Mouse (Mus musculus) heart, adult 8-10 months (tissue): ENCODE data around the gene Misp. TPM values are rescaled to one million over a fixed set of nuclear protein-coding genes. Genes with fewer than 3 reads are reported as not detected.

Source experiments
- DNase-seq: peaks from one replicate; pipeline ENCODE4 v3.0.0; 2022; ENCODE audit warnings: low spot score
- total RNA-seq, 4 experiments: library from RNA; stranded (reverse); gene quantifications; 2 replicates each; pipeline ENCODE4 v1.2.4; 2022

The Misp gene
- total RNA-seq, 4 experiments from 2014 or later = 0.31 to 0.75 (median 0.60) TPM; not detected in 1

DNA sequence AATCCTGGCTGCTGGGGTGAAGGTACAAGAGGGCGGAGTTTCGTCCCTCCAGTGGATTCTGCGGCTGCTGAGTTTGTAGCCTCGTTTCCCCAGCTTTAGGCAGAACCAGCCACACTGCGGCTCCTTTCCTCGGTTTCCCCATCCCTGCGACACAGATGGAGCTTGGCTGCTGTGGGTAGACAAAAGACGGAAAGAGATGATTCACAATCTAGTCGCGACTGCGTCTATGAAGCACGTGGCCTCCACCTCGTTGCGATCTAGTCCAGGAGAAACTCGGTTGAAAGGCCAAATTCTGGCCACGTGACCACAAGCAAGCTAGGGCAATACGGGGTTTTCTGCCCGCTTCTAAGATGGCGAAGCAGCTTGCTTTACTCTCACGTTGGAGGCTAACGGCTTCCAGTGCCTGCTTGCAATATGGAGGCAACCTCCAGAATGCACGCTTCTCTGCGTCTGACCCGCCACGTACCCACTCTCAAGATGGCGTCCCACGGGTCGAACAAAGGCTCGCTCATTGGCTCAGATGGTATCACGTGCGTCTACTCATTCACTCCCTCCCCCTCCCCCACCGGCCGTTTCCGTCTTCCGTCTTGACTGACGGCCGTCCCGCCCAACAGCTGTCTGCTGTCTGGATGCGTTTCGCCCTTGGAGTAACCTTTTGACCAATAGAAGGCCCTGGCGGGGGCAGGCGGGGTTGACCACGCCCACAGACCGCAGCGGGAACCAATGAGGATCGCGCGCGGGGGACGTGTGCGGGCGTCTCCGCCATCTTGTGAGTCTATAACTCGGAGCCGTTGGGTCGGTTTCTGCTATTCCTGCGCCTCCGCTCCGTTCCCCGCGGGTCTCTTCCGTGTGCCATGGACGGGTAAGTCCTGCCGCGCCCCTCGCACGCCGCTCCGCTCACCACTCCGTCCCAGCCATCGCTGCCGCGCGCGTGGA lies 33.3 kb downstream of the Misp start, which contains the start of gene Ptbp1:
Gene Ptbp1, plus strand, starts transcription at position 568 of the 936 bp plus-strand sequence.
- DNase-seq = peak; percentile 98

DNA sequence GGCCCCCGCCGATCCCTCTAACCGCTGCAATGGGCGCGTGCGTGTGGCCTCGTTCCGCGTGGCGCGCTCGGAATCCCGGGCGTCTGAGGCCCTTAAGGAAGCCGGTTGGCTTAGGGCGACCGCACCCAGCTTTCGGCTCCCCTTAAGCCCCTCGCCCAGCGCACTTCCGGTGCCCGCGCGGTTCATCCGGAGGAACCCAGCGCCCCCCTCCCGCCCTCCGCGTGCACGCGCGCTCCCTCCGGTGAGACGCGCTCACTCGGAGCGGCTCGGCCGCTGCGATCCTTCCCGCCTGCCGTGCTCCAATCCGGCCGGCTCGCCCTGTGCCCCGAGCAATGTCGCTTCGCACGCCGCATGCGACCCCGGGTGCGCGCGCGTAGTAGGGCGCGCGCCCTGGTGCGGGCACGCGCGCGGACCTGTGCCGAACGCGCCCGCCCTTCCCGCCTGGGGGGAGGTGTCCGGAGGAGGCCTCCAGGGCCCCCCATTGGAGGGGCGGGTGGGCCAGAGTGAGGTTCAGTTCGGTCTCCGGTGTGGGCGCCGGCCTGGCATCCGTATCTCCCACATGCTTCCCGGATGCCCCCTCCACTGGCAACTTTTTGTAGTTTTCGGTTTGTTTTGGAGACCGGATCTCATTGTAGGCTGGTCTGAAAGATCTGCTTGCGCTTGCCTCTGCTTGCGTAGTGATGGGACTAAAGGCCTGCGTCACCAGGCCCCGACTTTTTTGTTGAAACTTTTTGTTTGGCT lies 34.2 kb downstream of the Misp start:
- no peak for DNase-seq

GRCm38 (mm10) chr10:79855558-79856184 lies 34.9 kb downstream of the Misp start:
- DNase-seq = no peak

DNA sequence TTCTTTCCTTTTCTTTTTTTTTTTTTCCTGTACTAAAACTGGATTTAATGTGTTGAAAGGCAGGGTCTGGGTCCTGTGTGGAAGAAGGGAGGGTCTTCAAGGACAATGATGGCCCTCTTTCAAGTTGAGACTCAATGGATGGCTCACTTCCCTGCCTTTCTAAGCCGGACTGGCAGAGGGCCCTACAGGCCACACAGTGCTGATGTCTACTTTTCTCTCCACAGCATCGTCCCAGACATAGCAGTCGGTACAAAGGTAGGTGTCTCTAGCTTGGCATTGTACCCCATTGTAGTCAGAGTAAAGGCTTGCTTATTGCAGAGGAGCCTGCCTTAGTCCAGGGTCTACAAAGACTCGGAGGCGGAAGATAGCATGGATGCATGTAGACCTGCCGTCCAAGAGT lies 35.5 kb downstream of the Misp start:
- no peak for DNase-seq

DNA sequence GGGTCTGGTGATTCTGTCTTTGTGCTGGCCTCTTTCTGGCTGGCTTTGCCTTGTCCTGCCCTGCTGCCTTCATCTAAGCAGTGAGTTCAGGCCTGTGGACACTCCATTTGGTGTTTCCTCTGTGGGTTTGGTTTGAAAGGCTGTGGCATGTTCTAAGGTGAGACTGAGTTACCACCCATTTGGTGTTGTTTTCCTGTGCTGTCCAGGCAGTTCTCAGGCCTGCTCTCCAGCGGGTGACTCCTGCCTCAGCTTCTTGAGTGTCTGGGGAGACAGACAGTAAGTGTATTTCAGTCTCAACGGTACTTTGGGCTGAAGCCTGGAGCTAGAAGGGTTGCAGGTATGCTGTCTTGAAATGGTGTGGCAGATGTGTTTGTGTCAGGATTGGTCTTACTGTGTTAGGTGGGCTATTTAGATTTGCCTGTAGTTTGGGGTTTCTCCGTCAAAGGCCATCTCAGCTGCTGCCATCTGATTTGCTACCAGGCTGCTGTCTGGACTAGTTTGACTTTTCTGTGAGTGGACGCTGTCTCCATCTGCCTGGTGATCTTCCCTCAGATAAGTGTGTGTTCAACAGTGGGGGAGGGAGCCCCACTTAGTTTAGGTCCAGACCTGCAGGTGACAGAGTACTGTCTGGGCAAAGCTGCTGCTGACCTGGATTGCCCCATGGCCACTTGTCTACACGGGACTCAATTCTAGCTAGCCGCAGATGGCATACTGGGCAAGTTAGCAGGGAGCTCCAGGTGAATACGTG lies 36.1 kb downstream of the Misp start:
- DNase-seq = no peak

DNA sequence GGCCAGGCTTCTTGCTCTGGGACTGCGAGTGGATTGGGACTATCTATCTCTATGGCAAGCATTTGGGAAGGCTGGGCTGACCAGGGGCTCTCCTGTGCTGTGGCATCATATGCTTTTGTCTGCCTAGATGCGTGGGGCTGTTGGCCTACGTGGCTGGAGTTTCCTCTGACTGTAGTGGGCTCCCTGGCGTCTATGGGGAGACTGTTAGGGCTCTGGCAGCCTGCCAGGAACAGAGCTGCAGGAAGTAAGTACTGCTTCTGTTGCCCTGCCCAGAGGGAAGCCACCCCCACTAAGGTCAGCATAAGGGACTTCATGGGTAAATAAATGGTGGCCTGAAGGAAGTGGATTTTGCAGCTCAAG lies 36.6 kb downstream of the Misp start:
- peak; percentile 71 for DNase-seq

GRCm38 (mm10) chr10:79857894-79858293 lies 37.1 kb downstream of the Misp start:
- no peak for DNase-seq

GRCm38 (mm10) chr10:79858416-79859074 lies 37.8 kb downstream of the Misp start:
- no peak for DNase-seq

GRCm38 (mm10) chr10:79859116-79859515 lies 38.3 kb downstream of the Misp start:
- no peak for DNase-seq

GRCm38 (mm10) chr10:79860079-79860911 lies 39.5 kb downstream of the Misp start:
- DNase-seq = no peak

- no peak for DNase-seq
These were observed 40.6 kb downstream of the Misp start for GRCm38 (mm10) chr10:79861230-79862048.

GRCm38 (mm10) chr10:79862049-79862788 lies 41.4 kb downstream of the Misp start:
- DNase-seq = no peak

- no peak for DNase-seq
These were observed 42.1 kb downstream of the Misp start for GRCm38 (mm10) chr10:79862925-79863324.

GRCm38 (mm10) chr10:79864351-79865188 lies 43.8 kb downstream of the Misp start:
- DNase-seq = no peak

DNA sequence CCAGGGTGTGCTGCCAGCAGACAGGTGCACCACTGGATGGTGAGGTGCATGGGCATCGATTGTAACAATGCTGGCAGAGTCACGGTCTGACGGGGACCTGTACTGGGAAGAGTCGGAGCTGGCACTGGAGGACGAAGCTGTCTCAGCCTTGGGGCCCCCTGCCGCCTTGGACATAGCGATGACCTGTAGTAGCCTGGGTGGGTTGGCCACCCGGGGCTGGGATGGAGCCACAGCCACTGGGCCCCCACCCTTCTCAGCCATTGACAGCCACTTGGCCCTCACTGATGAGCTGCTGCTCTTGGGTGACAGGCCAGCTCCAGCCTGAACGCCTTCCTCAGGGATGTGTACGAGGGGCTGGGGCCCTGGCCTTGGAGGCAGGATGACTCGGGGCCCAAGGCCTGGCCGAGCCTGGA lies 44.4 kb downstream of the Misp start:
- no peak for DNase-seq

DNA sequence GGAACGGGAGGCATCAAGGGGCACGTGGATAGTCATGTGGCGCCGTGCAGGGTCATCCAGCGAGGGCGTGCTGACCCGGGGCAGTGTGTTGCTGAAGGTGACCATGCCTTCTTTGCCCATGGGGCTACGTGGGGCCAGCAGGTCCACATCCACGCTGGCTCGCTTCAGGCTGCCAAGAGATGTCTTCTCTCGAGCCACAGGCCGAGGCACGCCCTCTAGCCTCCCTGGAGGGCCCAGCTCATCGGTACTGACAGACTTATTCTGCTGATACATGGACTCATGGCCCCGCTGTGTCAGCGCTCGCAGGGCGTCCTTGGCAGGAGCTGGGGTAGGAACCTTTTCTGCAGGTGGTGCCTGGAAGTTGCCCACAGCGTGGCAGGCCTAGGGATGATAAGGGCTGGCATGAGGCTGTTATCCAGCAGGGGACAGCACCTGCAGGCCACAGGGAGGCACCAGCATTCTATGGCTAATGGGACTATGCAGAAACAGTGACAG lies 45.1 kb downstream of the Misp start:
- DNase-seq = no peak

GRCm38 (mm10) chr10:79866601-79867000 lies 45.8 kb downstream of the Misp start:
- no peak for DNase-seq
